Mouse (Mus musculus) stomach, embryonic 15.5 days (tissue): ENCODE measurements around the gene Mrgpra1. TPM values are rescaled to one million over a fixed set of nuclear protein-coding genes. Genes with fewer than 3 reads are reported as not detected.
"Not testable (repeated sequence)": the region's sequence is repeated elsewhere in the genome, so short reads cannot be mapped to it uniquely, and the experiment has no call there.

Experiments
- ATAC-seq: fragments of 200-750 bp; cut with Nextera tagmentation; 2 replicates; pipeline ENCODE4 v1.8.0; 2017; ENCODE audit warnings: low read depth, moderate number of reproducible peaks, moderate TSS enrichment; ENCODE audit not compliant: insufficient read depth, low FRiP score
- H3K27ac ChIP-seq: fragments of 300-500 bp; sonication (generic); 2 replicates; pipeline ENCODE4 v1.5.1; 2015; ENCODE audit warnings: mild to moderate bottlenecking, inconsistent platforms
- H3K27me3 ChIP-seq: fragments of 300-500 bp; sonication (generic); replicated peaks from 2 replicates; pipeline ENCODE4 v1.6.1; 2015; ENCODE audit warnings: inconsistent platforms
- H3K36me3 ChIP-seq: fragments of 300-500 bp; sonication (generic); 2 replicates; pipeline ENCODE4 v1.6.1; 2015; ENCODE audit warnings: inconsistent platforms
- H3K4me1 ChIP-seq: fragments of 300-500 bp; sonication (generic); 2 replicates; pipeline ENCODE4 v1.6.1; 2015; ENCODE audit warnings: inconsistent platforms
- H3K4me2 ChIP-seq: fragments of 300-500 bp; sonication (generic); 2 replicates; pipeline ENCODE4 v1.6.1; 2015; ENCODE audit warnings: mild to moderate bottlenecking, inconsistent platforms
- H3K4me3 ChIP-seq: fragments of 300-500 bp; sonication (generic); replicated peaks from 2 replicates; pipeline ENCODE4 v1.5.1; 2015; ENCODE audit warnings: inconsistent platforms
- H3K9ac ChIP-seq: fragments of 300-500 bp; sonication (generic); 2 replicates; pipeline ENCODE4 v1.6.1; 2015; ENCODE audit warnings: inconsistent platforms
- H3K9me3 ChIP-seq: fragments of 300-500 bp; sonication (generic); 2 replicates; pipeline ENCODE4 v1.6.1; 2016; ENCODE audit warnings: inconsistent platforms
- WGBS: fragments of 180-500 bp; shearing (Covaris S2); methylation state at CpG from one replicate; pipeline ENCODE4 v1.1.7; 2015; 5-methylcytosine and 5-hydroxymethylcytosine counted together
- polyA plus RNA-seq: library from polyadenylated mRNA; unstranded; fragments of >200 nt; fragmentation: Nextera tagmentation; extraction: Ambion mirVana; gene quantifications from 2 replicates; pipeline ENCODE4 v1.2.1, GENCODE M21; 2015

Gene Mrgpra1
- not detected in 2 replicates for polyA plus RNA-seq

DNA sequence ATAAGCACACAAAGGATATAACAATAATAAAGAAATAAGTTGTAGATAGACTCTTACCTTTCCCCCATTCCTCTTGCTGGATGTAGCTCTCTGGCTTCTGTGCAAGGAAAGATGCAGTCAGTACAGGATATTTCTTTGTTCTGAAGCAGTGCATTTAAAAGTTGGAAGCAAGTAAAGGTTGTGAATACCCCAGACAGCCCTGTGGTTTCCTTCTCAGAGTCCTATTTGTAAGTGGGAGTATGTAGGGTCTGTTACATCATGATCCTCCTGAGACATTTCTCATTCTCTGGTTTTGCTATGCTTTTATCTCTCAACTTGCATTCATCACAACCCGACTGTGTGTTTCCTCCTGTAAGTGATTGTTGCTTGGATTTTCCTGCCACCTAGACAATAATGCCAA, at the start of gene Mrgpra1:
Gene Mrgpra1, minus strand, starts transcription at position 101 of the 400 bp plus-strand sequence.
- no peaks in the 10 kb centered on the region for H3K27me3 ChIP-seq
- H3K9ac ChIP-seq: no peak within 1 kb of the TSS
- H3K36me3 ChIP-seq: no peaks in the 10 kb centered on the region
- ATAC-seq: no peak
- H3K4me3 ChIP-seq: no peak within 1 kb of the TSS
- H3K4me1 ChIP-seq: no peaks in the 10 kb centered on the region
- H3K4me2 ChIP-seq: no peak within 1 kb of the TSS
- no peaks in the 10 kb centered on the region for H3K9me3 ChIP-seq
- no peak within 1 kb of the TSS for H3K27ac ChIP-seq
- WGBS: 61% methylated on average over 1 of the region's 1 CpGs

DNA sequence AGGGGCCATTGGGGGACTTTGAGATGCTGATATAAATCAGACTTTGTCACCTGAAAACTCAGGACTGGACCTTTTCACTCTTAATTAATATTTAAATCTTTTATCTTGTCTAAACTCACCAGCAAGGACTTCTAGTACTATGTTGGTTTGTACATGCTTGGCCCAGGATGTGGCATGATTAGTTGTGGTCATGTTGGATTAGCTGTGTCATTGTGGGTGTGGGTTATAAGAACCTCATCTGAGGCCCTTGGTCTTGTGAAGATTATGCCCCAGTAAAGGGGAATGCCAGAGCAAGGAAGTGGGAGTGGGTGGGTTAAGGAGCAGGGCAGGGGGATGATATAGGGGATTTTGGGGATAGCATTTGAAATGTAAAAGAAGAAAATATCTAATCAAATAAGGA, 47.1 kb upstream of the Mrgpra1 start:
- no peak overlapping the region for H3K4me3 ChIP-seq
- H3K9me3 ChIP-seq: no peaks in the 10 kb centered on the region
- no peak overlapping the region for H3K4me2 ChIP-seq
- H3K27ac ChIP-seq: no peak overlapping the region
- no peak overlapping the region for H3K9ac ChIP-seq
- H3K27me3 ChIP-seq: no peaks in the 10 kb centered on the region
- ATAC-seq: no peak
- no peaks in the 10 kb centered on the region for H3K36me3 ChIP-seq
- H3K4me1 ChIP-seq: no peaks in the 10 kb centered on the region

DNA sequence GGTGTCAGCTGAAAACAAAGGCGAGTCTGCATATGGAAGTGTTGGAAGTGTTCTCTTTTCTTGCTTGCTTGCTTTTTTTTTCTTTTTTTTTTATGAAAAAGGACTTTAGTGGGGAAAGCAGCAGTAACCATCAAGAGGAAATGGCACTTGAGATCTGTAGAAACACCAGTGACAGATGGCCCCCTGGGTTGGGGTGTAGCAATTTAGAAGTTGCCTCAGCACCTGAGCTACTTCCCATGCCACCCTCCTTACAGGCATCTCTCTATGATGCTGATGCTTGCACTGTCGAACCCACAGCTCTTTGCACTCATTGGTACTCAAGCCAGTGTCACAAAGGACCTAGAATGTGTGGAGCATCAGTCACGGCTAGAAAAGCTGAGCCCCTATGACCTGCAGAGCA, 5.6 kb downstream of the Mrgpra1 start:
- H3K27me3 ChIP-seq: no peaks in the 10 kb centered on the region
- H3K9ac ChIP-seq: no peak overlapping the region
- ATAC-seq: no peak
- H3K36me3 ChIP-seq: no peaks in the 10 kb centered on the region
- no peak overlapping the region for H3K4me3 ChIP-seq
- no peak overlapping the region for H3K4me2 ChIP-seq
- no peaks in the 10 kb centered on the region for H3K9me3 ChIP-seq
- no peaks in the 10 kb centered on the region for H3K4me1 ChIP-seq
- WGBS: 65% methylated on average over 3 of the region's 3 CpGs
- H3K27ac ChIP-seq: no peak overlapping the region

DNA sequence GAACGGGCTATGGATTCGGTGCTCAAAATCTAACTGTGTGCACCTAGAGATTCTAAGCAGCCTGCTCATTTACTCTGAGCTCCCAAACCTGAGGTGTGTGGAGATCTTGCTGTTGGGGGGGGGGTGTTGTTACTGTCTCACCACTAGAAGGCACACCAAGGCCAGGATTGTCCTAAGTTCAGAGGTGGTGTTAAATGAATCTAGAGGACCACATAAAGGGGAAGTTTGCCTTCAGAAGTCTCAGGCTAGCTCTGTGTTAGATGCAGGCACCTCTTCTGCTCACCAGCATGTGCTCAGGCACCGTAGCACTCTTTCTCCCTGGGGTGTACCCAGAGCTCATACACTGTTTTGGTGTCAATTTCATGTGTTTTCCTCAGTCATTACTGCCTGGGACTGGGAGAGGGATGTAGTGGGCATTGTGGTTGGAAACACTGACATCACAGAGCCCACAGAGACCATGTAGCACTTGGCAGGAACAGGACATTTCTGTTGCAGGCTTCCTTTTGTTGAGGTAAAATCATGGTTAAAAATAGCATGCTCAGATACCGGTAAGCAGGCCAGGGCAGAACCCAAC, 8.0 kb downstream of the Mrgpra1 start:
- no peak for ATAC-seq
- 78% methylated on average over 4 of the region's 4 CpGs for WGBS

DNA sequence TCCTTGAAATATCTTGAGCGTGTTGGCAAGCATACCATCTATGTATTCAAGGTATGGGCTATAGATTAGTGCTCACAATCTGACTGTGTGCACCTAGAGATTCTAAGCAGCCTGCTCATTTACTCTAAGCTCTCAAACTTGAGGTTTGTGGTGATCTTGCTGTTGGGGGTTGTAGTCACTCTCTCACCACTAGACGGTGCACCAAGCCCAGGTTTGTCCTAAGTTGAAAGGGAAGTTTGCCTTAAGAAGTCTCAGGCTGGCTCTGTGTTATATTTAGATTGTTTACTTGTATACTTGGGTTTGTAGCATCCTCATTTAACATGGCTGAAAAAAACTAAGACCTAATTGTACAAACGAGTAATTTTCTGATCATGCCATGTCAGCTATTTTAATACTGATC, 12.2 kb downstream of the Mrgpra1 start:
- not testable (repeated sequence) for H3K27me3 ChIP-seq, H3K4me2 ChIP-seq, H3K36me3 ChIP-seq, H3K4me1 ChIP-seq, H3K9me3 ChIP-seq, H3K9ac ChIP-seq, H3K4me3 ChIP-seq, H3K27ac ChIP-seq, ATAC-seq
- WGBS: 71% methylated on average over 3 of the region's 3 CpGs

More for the DNA sequence above, 8.0 kb downstream of the Mrgpra1 start:
- no peak overlapping the region for H3K27ac ChIP-seq
- no peak overlapping the region for H3K9ac ChIP-seq
- no peaks in the 10 kb centered on the region for H3K4me1 ChIP-seq
- H3K4me3 ChIP-seq: no peak overlapping the region
- H3K27me3 ChIP-seq: no peaks in the 10 kb centered on the region
- no peaks in the 10 kb centered on the region for H3K9me3 ChIP-seq
- no peak overlapping the region for H3K4me2 ChIP-seq
- H3K36me3 ChIP-seq: no peaks in the 10 kb centered on the region

DNA sequence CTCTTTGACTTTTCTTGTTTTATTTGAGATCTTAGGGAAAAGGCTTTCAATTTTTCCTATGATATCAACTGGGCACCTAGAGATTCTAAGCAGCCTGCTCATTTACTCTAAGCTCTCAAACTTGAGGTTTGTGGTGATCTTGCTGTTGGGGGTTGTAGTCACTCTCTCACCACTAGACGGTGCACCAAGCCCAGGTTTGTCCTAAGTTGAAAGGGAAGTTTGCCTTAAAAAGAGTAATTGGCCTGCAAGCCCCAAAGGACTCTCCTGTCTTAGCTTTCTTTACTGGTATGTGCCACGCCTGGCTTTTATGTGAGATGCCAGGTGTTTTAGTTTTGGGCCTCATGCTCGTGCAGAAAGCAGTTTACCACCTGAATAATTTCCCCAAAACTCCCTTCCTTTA, 12.7 kb downstream of the Mrgpra1 start:
- H3K27ac ChIP-seq, H3K4me1 ChIP-seq, H3K9ac ChIP-seq, H3K9me3 ChIP-seq, ATAC-seq, H3K4me2 ChIP-seq, H3K36me3 ChIP-seq, H3K27me3 ChIP-seq, H3K4me3 ChIP-seq: not testable (repeated sequence)
- 57% methylated on average over 3 of the region's 3 CpGs for WGBS

DNA sequence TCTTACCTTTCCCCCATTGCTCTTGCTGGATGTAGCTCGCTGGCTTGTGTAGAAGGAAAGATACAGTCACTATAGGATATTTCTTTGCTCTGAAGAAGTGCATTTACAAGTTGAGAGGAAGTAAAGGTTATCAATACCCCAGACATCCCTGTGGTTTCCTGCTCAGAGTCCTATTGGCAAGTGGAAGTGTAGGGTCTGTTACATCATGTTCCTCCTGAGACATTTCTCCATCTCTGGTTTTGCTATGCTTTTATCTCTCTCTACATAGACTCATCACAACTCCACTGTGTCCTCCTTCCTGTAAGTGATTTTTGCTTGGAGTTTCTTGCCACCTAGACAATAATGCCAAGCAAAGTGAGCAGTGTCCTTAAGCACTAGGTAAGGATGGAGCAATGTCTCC, 35.7 kb downstream of the Mrgpra1 start:
- Histone ChIP-seq H3K27ac (no peak overlapping the region), H3K9ac (no peak overlapping the region), H3K9me3 (no peaks in the 10 kb centered on the region), H3K27me3 (no peaks in the 10 kb centered on the region), H3K4me3 (no peak overlapping the region), H3K4me2 (no peak overlapping the region), H3K36me3 (no peaks in the 10 kb centered on the region), H3K4me1 (no peaks in the 10 kb centered on the region)
- 49% methylated on average over 1 of the region's 1 CpGs for WGBS
- no peak for ATAC-seq

DNA sequence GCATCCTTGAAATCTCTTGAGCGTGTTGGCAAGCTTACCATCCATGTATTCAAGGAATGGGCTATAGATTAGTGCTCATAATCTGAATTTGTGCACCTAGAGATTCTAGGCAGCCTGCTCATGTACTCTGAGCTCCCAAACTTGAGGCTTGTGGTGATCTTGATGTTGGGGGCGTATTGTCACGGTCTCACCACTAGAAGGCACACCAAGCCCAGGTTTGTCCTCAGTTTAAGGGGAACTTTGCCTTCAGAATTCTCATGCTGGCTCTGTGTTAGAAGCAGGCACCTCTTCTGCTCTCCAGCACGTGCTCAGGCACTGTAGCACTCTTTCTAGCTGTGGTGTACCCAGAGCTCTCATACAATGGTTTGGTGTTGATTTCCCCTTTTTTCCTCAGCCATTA, 41.8 kb downstream of the Mrgpra1 start:
- no peak for ATAC-seq
- Histone ChIP-seq H3K4me1 (no peaks in the 10 kb centered on the region), H3K4me3 (no peak overlapping the region), H3K9me3 (no peaks in the 10 kb centered on the region), H3K36me3 (no peaks in the 10 kb centered on the region), H3K27me3 (no peaks in the 10 kb centered on the region), H3K27ac (no peak overlapping the region), H3K9ac (no peak overlapping the region), H3K4me2 (no peak overlapping the region)
- 30% methylated on average over 4 of the region's 4 CpGs for WGBS

DNA sequence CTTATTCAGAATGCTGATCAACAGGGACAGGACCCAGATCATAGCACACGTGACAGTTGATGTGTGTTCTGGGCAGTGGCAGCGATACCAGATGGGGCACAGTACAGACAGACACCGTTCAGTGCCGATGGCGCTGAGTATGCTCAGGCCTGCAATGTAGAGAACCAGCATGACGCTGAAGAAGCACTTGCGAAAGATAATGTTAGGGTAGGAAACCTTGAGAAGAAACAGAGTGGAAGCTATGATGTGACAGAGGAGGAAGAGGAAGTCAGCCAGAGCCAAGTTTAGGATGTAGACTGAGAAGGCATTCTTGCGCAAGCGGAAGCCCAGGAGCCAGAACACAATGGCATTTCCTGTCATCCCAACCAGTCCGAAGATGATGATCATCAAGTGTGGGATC, 44.2 kb downstream of the Mrgpra1 start:
- no peaks in the 10 kb centered on the region for H3K9me3 ChIP-seq
- no peaks in the 10 kb centered on the region for H3K27me3 ChIP-seq
- H3K9ac ChIP-seq: no peak overlapping the region
- H3K4me3 ChIP-seq: no peak overlapping the region
- H3K4me2 ChIP-seq: no peak overlapping the region
- WGBS: 90% methylated on average over 10 of the region's 10 CpGs
- H3K4me1 ChIP-seq: no peaks in the 10 kb centered on the region
- no peak overlapping the region for H3K27ac ChIP-seq
- no peaks in the 10 kb centered on the region for H3K36me3 ChIP-seq
- ATAC-seq: no peak

DNA sequence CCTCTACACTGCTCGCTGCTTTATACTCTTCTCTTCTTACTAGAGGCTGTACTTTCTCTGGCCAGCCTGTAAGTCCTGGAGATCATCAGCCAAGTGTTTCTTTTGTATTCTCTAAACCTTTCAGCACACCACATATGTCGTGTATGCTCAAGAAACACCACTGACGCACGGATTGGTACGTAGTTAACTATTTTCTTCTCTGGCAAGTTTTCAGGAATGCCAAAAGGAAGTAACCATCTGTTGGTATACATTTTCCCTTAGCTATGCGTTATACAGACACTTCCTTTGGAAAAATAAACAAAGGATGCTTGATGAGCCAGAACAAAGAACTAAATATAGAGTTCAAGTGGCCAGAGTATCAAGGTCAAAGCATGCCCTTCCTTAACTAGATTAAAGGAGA, 49.4 kb downstream of the Mrgpra1 start:
- H3K4me1 ChIP-seq, H3K9ac ChIP-seq, H3K4me2 ChIP-seq, H3K9me3 ChIP-seq, H3K27me3 ChIP-seq, ATAC-seq, H3K4me3 ChIP-seq, H3K27ac ChIP-seq, H3K36me3 ChIP-seq: not testable (repeated sequence)
- 79% methylated on average over 5 of the region's 6 CpGs for WGBS

DNA sequence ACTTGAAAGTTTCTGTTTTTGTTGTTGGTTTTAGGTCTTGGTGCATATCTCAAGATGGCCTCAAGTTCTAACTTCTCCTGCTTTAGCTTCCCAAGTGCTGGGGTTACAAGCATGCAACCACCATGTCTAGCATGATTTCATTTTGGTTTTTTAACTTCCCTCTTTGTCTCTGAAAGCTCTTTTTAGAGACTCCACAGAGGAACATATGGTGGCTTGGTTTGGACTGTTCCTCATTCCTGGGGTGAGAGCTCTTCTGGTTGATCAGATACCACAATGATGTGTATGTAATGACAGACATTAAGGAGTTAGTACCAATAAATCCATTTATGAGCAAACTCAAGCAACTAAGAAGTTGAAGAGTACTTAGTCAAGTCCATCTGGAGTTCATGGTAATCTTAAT, 54.4 kb downstream of the Mrgpra1 start:
- ATAC-seq: not testable (repeated sequence)

More for the DNA sequence above, 54.4 kb downstream of the Mrgpra1 start:
- not testable (repeated sequence) for H3K4me2 ChIP-seq, H3K27me3 ChIP-seq, H3K9me3 ChIP-seq, H3K4me1 ChIP-seq, H3K9ac ChIP-seq, H3K27ac ChIP-seq, H3K36me3 ChIP-seq, H3K4me3 ChIP-seq
